Mouse (Mus musculus): Measurements from ENCODE around the gene Klri1. TPM values are rescaled to one million over a fixed set of nuclear protein-coding genes. Genes with fewer than 3 reads are reported as not detected.

Gene Klri1
- not detected in 2 replicates for polyA plus RNA-seq (2012; ENCODE audit: insufficient read depth, insufficient read length, low replicate concordance, missing spikeins)

GRCm38 (mm10) chr6:129717032-129717431 lies at the start of gene Klri1:
TSS of gene Klri1 (minus strand) at chr6:129717132.
- WGBS = 96% methylated on average over 4 of the region's 4 CpGs
- H3K4me3 ChIP-seq (ENCODE audit: insufficient read depth, low read depth, low read length) = no peak within 1 kb of the TSS
- no peaks in the 10 kb centered on the region for H3K4me1 ChIP-seq (ENCODE audit: control insufficient read depth, insufficient read depth, low read length)
- no peak within 1 kb of the TSS for H3K27ac ChIP-seq (ENCODE audit: insufficient read depth, low read depth, low read length)
- TF ChIP-seq POLR2A (IDR thresholded peaks at IDR 0.05; ENCODE audit: insufficient read depth, low read depth, low read length) (no peak), CTCF (IDR thresholded peaks at IDR 0.05; ENCODE audit: insufficient read depth, low read depth, low read length) (no peak)

GRCm38 (mm10) chr6:129747654-129748032 lies 30.7 kb upstream of the Klri1 start:
- H3K4me1 ChIP-seq (ENCODE audit: control insufficient read depth, insufficient read depth, low read length) = no peaks in the 10 kb centered on the region
- 75% methylated on average over 3 of the region's 3 CpGs for WGBS
- H3K4me3 ChIP-seq (ENCODE audit: insufficient read depth, low read depth, low read length) = no peak overlapping the region
- H3K27ac ChIP-seq (ENCODE audit: insufficient read depth, low read depth, low read length) = no peak overlapping the region
- TF ChIP-seq CTCF (IDR thresholded peaks at IDR 0.05; ENCODE audit: insufficient read depth, low read depth, low read length) (no peak), POLR2A (IDR thresholded peaks at IDR 0.05; ENCODE audit: insufficient read depth, low read depth, low read length) (no peak)

DNA sequence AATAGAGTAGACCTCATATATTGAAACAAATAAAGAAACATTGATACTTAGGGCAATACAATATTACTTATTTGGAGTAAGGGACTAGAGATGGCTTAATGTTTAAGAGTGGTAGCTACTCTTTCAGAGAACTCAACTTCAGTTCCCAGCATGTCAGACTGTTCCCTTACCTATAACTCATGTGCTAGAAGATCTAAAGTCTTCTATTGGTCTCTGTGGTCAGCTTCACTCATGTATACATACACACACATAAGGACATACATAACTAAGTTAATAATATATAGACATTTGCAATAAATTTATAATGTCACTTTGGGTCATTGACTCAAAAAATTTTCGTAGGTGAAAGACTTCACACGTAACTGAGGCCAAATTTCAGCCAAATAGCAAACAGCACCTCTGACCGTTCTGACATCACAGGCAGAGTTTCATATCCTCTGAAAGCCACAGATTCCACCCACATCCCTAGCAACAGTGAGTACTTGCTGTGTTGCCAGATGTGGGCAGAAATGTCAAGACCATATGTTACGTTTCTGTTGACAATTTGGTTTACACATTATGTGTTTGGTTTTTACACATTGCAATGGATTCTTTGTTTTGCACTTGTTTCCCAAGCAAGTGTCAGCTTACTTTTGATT lies 30.2 kb upstream of the Klri1 start:
- H3K27ac ChIP-seq (ENCODE audit: insufficient read depth, low read depth, low read length) = no peak overlapping the region

GRCm38 (mm10) chr6:129746151-129746550 lies 29.2 kb upstream of the Klri1 start:
- no peak for TF ChIP-seq POLR2A (IDR thresholded peaks at IDR 0.05; ENCODE audit: insufficient read depth, low read depth, low read length)
- TF ChIP-seq CTCF (IDR thresholded peaks at IDR 0.05; ENCODE audit: insufficient read depth, low read depth, low read length) = no peak
- WGBS = 61% methylated on average over 3 of the region's 3 CpGs

More for the DNA sequence above, 30.2 kb upstream of the Klri1 start:
- WGBS = 84% methylated on average over 4 of the region's 4 CpGs
- Histone ChIP-seq H3K4me3 (ENCODE audit: insufficient read depth, low read depth, low read length) (no peak overlapping the region), H3K4me1 (ENCODE audit: control insufficient read depth, insufficient read depth, low read length) (no peaks in the 10 kb centered on the region)
- TF ChIP-seq POLR2A (IDR thresholded peaks at IDR 0.05; ENCODE audit: insufficient read depth, low read depth, low read length) (no peak), CTCF (IDR thresholded peaks at IDR 0.05; ENCODE audit: insufficient read depth, low read depth, low read length) (no peak)

DNA sequence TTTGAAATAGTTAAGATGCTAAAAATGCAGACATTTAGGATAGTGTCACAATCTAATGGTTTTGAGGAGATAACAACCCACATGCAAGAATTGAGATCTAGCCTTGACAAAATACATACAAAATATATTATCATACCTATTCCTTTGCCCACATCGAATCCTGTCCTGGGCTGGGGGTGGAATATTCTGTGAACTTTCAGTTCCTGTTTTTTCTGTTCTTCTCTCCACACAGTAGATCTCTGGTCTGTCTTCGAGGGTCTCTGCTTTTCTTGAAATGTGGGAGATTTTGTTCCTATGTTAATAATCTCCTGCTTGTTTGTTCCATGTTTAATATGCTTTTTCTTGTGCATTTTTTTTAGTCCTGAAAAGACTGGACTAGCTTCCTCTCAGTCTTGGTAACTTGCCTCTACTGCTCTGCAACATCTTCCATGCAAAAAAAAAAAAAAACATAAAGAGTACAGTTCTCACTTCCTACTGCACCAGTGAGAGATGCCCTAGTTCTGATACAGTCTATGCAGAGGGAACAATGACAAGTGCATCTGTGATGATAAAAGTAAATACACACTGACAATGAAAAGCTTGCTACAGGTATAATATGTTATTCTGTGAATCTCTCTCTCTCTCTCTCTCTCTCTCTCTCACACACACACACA lies 23.3 kb upstream of the Klri1 start, which contains the start of gene Klri2:
Gene Klri2, minus strand, starts transcription at position 416 of the 653 bp plus-strand sequence.
- H3K4me1 ChIP-seq (ENCODE audit: control insufficient read depth, insufficient read depth, low read length) = no peaks in the 10 kb centered on the region
- H3K27ac ChIP-seq (ENCODE audit: insufficient read depth, low read depth, low read length) = no peak within 1 kb of the TSS
- H3K4me3 ChIP-seq (ENCODE audit: insufficient read depth, low read depth, low read length) = no peak within 1 kb of the TSS
- TF ChIP-seq POLR2A (IDR thresholded peaks at IDR 0.05; ENCODE audit: insufficient read depth, low read depth, low read length) = no peak
- WGBS = 59% methylated on average over 2 of the region's 2 CpGs

More at GRCm38 (mm10) chr6:129746151-129746550, 29.2 kb upstream of the Klri1 start:
- no peak overlapping the region for H3K4me3 ChIP-seq (ENCODE audit: insufficient read depth, low read depth, low read length)
- no peaks in the 10 kb centered on the region for H3K4me1 ChIP-seq (ENCODE audit: control insufficient read depth, insufficient read depth, low read length)
- H3K27ac ChIP-seq (ENCODE audit: insufficient read depth, low read depth, low read length) = no peak overlapping the region

- Histone ChIP-seq H3K27ac (ENCODE audit: insufficient read depth, low read depth, low read length) (no peak overlapping the region), H3K4me3 (ENCODE audit: insufficient read depth, low read depth, low read length) (no peak overlapping the region), H3K4me1 (ENCODE audit: control insufficient read depth, insufficient read depth, low read length) (no peaks in the 10 kb centered on the region)
- TF ChIP-seq CTCF (IDR thresholded peaks at IDR 0.05; ENCODE audit: insufficient read depth, low read depth, low read length) (no peak), POLR2A (IDR thresholded peaks at IDR 0.05; ENCODE audit: insufficient read depth, low read depth, low read length) (no peak)
Measured at GRCm38 (mm10) chr6:129736414-129736813, 19.5 kb upstream of the Klri1 start.

GRCm38 (mm10) chr6:129727237-129727636 lies 10.3 kb upstream of the Klri1 start:
- Histone ChIP-seq H3K27ac (ENCODE audit: insufficient read depth, low read depth, low read length) (no peak overlapping the region), H3K4me1 (ENCODE audit: control insufficient read depth, insufficient read depth, low read length) (no peaks in the 10 kb centered on the region), H3K4me3 (ENCODE audit: insufficient read depth, low read depth, low read length) (no peak overlapping the region)
- TF ChIP-seq CTCF (IDR thresholded peaks at IDR 0.05; ENCODE audit: insufficient read depth, low read depth, low read length) (no peak), POLR2A (IDR thresholded peaks at IDR 0.05; ENCODE audit: insufficient read depth, low read depth, low read length) (no peak)
- 75% methylated on average over 1 of the region's 1 CpGs for WGBS

DNA sequence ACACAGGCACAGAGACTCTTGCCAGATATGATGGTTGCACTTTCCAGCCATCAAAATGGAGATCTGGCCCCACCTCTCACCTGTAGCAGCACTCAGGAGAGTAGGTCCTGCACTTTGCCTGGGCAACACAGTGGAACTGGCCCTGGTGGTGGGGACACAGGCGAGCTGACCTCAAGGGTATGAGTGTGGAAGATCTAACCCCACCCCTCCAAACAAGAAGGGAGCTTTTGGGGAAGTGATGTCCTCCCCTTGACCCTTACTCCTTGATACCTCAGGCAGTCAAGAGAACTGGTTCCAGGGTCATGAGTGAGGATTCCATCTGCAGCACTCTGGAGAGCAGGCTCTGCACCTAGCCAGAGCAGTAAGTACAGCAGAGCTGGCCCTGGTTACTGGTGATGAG lies 4.5 kb upstream of the Klri1 start:
- 61% methylated on average over 1 of the region's 1 CpGs for WGBS
- Histone ChIP-seq H3K27ac (ENCODE audit: insufficient read depth, low read depth, low read length) (no peak overlapping the region), H3K4me3 (ENCODE audit: insufficient read depth, low read depth, low read length) (no peak overlapping the region), H3K4me1 (ENCODE audit: control insufficient read depth, insufficient read depth, low read length) (no peaks in the 10 kb centered on the region)
- TF ChIP-seq CTCF (IDR thresholded peaks at IDR 0.05; ENCODE audit: insufficient read depth, low read depth, low read length) (no peak), POLR2A (IDR thresholded peaks at IDR 0.05; ENCODE audit: insufficient read depth, low read depth, low read length) (no peak)

- no peaks in the 10 kb centered on the region for H3K4me1 ChIP-seq (ENCODE audit: control insufficient read depth, insufficient read depth, low read length)
- WGBS = 13% methylated on average over 3 of the region's 3 CpGs
- H3K4me3 ChIP-seq (ENCODE audit: insufficient read depth, low read depth, low read length) = no peak overlapping the region
- no peak overlapping the region for H3K27ac ChIP-seq (ENCODE audit: insufficient read depth, low read depth, low read length)
- TF ChIP-seq POLR2A (IDR thresholded peaks at IDR 0.05; ENCODE audit: insufficient read depth, low read depth, low read length) (no peak), CTCF (IDR thresholded peaks at IDR 0.05; ENCODE audit: insufficient read depth, low read depth, low read length) (no peak)
Measured at GRCm38 (mm10) chr6:129720487-129720886, 3.6 kb upstream of the Klri1 start.

Measured in olfactory bulb, adult 2 months (tissue).